Mouse (Mus musculus) heart, postnatal 4 days (tissue): ENCODE measurements around the gene Ntrk3. TPM values are rescaled to one million over a fixed set of nuclear protein-coding genes. Genes with fewer than 3 reads are reported as not detected.

Source experiments
- DNase-seq: peaks from one replicate; pipeline ENCODE4 v3.0.0; 2021
- total RNA-seq, 2 experiments: library from RNA; stranded (reverse); gene quantifications; 2 replicates each; pipeline ENCODE4 v1.2.3; 2021

Gene Ntrk3
- total RNA-seq, 2 experiments from 2014 or later: 4.0 to 5.1 TPM

- DNase-seq: peak; percentile 14
These were observed 159.1 kb downstream of the Ntrk3 start for GRCm38 (mm10) chr7:78578461-78579359.

GRCm38 (mm10) chr7:78578111-78578460 lies 159.7 kb downstream of the Ntrk3 start:
- DNase-seq: no peak

- no peak for DNase-seq
These were observed 160.2 kb downstream of the Ntrk3 start for GRCm38 (mm10) chr7:78577462-78578110.

GRCm38 (mm10) chr7:78576706-78577461 lies 160.9 kb downstream of the Ntrk3 start:
- DNase-seq: peak; percentile 45

GRCm38 (mm10) chr7:78576169-78576568 lies 161.6 kb downstream of the Ntrk3 start:
- no peak for DNase-seq

GRCm38 (mm10) chr7:78575556-78575955 lies 162.3 kb downstream of the Ntrk3 start:
- DNase-seq: no peak

GRCm38 (mm10) chr7:78571196-78571595 lies 166.6 kb downstream of the Ntrk3 start:
- no peak for DNase-seq

GRCm38 (mm10) chr7:78569255-78569618 lies 168.6 kb downstream of the Ntrk3 start:
- DNase-seq: no peak

GRCm38 (mm10) chr7:78568411-78569254 lies 169.2 kb downstream of the Ntrk3 start:
- peak; percentile 75 for DNase-seq

- peak; percentile 25 for DNase-seq
These were observed 171.2 kb downstream of the Ntrk3 start for GRCm38 (mm10) chr7:78566617-78567016.

- DNase-seq: no peak
These were observed 172.4 kb downstream of the Ntrk3 start for GRCm38 (mm10) chr7:78565386-78565785.

GRCm38 (mm10) chr7:78558503-78558902 lies 179.3 kb downstream of the Ntrk3 start:
- DNase-seq: no peak

- no peak for DNase-seq
These were observed 182.3 kb downstream of the Ntrk3 start for GRCm38 (mm10) chr7:78555532-78555931.

- DNase-seq: no peak
These were observed 188.4 kb downstream of the Ntrk3 start for GRCm38 (mm10) chr7:78549461-78549860.

GRCm38 (mm10) chr7:78548721-78549120 lies 189.1 kb downstream of the Ntrk3 start:
- no peak for DNase-seq

GRCm38 (mm10) chr7:78546551-78546950 lies 191.3 kb downstream of the Ntrk3 start:
- no peak for DNase-seq

GRCm38 (mm10) chr7:78542468-78542867 lies 195.3 kb downstream of the Ntrk3 start:
- no peak for DNase-seq

- DNase-seq: no peak
These were observed 207.5 kb downstream of the Ntrk3 start for GRCm38 (mm10) chr7:78530286-78530685.

GRCm38 (mm10) chr7:78528008-78528407 lies 209.8 kb downstream of the Ntrk3 start:
- DNase-seq: no peak

- no peak for DNase-seq
These were observed 210.2 kb downstream of the Ntrk3 start for GRCm38 (mm10) chr7:78527564-78527963.

GRCm38 (mm10) chr7:78520243-78520927 lies 217.4 kb downstream of the Ntrk3 start:
- DNase-seq: no peak

- no peak for DNase-seq
These were observed 218.1 kb downstream of the Ntrk3 start for GRCm38 (mm10) chr7:78519689-78520088.
